10 mouse cellular contexts compared by ENCODE assay signal in the genomic region with DNA sequence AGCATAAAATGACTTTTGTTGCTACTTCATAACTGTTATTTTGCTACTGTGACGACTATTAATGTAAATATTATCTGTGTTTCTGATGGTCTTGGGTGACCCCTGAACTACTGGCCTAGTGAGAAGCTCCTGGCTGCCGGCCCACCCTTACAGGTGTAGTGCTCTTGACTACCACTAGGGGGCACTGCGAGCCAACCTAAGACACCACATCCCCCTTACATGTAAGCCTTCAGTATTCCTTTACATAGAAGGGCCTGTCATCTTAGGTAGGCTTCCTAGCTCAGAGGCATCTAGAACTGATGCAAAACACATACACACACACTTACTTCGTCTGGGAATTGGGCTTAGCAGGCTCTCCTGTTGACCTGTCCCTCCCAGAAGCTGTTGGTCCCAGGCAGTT. TPM values are rescaled to one million over a fixed set of nuclear protein-coding genes. Genes with fewer than 3 reads are reported as not detected.
DNase-seq lines count a peak whose midpoint lies in the region; ATAC-seq and TF ChIP-seq lines count a peak whose summit lies in the region.
"Had no signal": no experiment of that assay in that cellular context is flagged by ENCODE, and none has a peak within 500 bp of the region (broad histone marks: within the 10 kb centered on the region; RNA-seq: fewer than 3 reads in every experiment).

No protein-coding gene starts in this region.

- no peaks in the 10 kb centered on the region for H3K27me3 ChIP-seq in cerebellum, adult 2 months (ENCODE audit: control insufficient read depth, insufficient read depth, low read length)
- H3K27me3 ChIP-seq in hindbrain, embryonic 13.5 days, result no peaks in the 10 kb centered on the region
- H3K27me3 ChIP-seq in limb, embryonic 11.5 days (ENCODE audit: control insufficient read depth, insufficient read depth, low read length), result no peaks in the 10 kb centered on the region
- no peaks in the 10 kb centered on the region for H3K27me3 ChIP-seq in splenic B cell, adult 2 months (ENCODE audit: control insufficient read depth, insufficient read depth, low read length, poor library complexity, severe bottlenecking)
- H3K27me3 ChIP-seq: embryonic facial prominence, embryonic 12.5 days; stomach, embryonic 15.5 days had no signal

- peaks cover 24% of the 10 kb centered on the region for H3K4me1 ChIP-seq in cerebellum, adult 2 months (ENCODE audit: control insufficient read depth, insufficient read depth, low read length)
- H3K4me1 ChIP-seq in hindbrain, embryonic 13.5 days (replicated peaks), result peaks cover 23% of the 10 kb centered on the region
- peaks cover 16% of the 10 kb centered on the region for H3K4me1 ChIP-seq in limb, embryonic 11.5 days (ENCODE audit: control insufficient read depth, insufficient read depth, low read length)

- peak; percentile 96 for TF ChIP-seq CTCF in cerebellum, adult 2 months (IDR thresholded peaks at IDR 0.05; ENCODE audit: borderline replicate concordance, insufficient read depth, low read depth, low read length)

- no peak overlapping the region for H3K27ac ChIP-seq in cerebellum, adult 2 months (ENCODE audit: insufficient read depth, low read length)
- H3K27ac ChIP-seq in hindbrain, embryonic 13.5 days, result no peak overlapping the region
- no peak overlapping the region for H3K27ac ChIP-seq in limb, embryonic 11.5 days (replicated peaks; ENCODE audit: low read depth, low read length)
- H3K27ac ChIP-seq: embryonic facial prominence, embryonic 12.5 days; stomach, embryonic 15.5 days had no signal

- H3K9me3 ChIP-seq in hindbrain, embryonic 13.5 days, result no peaks in the 10 kb centered on the region
- H3K9me3 ChIP-seq in limb, embryonic 11.5 days (ENCODE audit: control insufficient read depth, low read length), result 0 out of 2 replicates have a peak, but pooled peaks cover 2% of the 10 kb centered on the region
- H3K9me3 ChIP-seq: stomach, embryonic 15.5 days had no signal

- 12% methylated on average over 4 of the region's 4 CpGs for WGBS in cerebellum, adult 2 months
- 5% methylated on average over 4 of the region's 4 CpGs for WGBS in hindbrain, embryonic 13.5 days
- 3% methylated on average over 4 of the region's 4 CpGs for WGBS in limb, embryonic 11.5 days

- H3K36me3 ChIP-seq in hindbrain, embryonic 13.5 days, result no peaks in the 10 kb centered on the region
- H3K36me3 ChIP-seq in limb, embryonic 11.5 days (ENCODE audit: control insufficient read depth, insufficient read depth, low read length), result no peaks in the 10 kb centered on the region
- H3K36me3 ChIP-seq in splenic B cell, adult 2 months (ENCODE audit: control insufficient read depth, insufficient read depth, low read length, poor library complexity, severe bottlenecking), result no peaks in the 10 kb centered on the region
- H3K36me3 ChIP-seq: embryonic facial prominence, embryonic 12.5 days; stomach, embryonic 15.5 days had no signal

- ATAC-seq in frontal cortex, adult (ENCODE audit: low TSS enrichment), result peak; percentile 60
- peak; percentile 32; the same call in 1 of the 2 replicates for ATAC-seq in hindbrain, embryonic 13.5 days (ENCODE audit: low FRiP score)
- peak; percentile 28; the same call in 1 of the 2 replicates for ATAC-seq in limb, embryonic 11.5 days (ENCODE audit: insufficient number of reproducible peaks, low FRiP score, low TSS enrichment, low read depth)
- ATAC-seq in monocyte, adult 5-6 weeks (replicated peaks; ENCODE audit: insufficient number of reproducible peaks, low FRiP score, low TSS enrichment, poor library complexity, severe bottlenecking), result peak; percentile 66

- DNase-seq in ovary, postnatal 36 days (ENCODE audit: low spot score), result peak; percentile 64
- DNase-seq in ovary, postnatal 10 days (ENCODE audit: low spot score), result no peak
- DNase-seq in cerebellum, adult 2 months, result peak; percentile 73 to 86
- peak; percentile 85 for DNase-seq in limb, embryonic 11.5 days (ENCODE audit: low spot score)
- peak; percentile 87 for DNase-seq in splenic B cell, adult 2 months (ENCODE audit: low read depth, low spot score)

- no peak overlapping the region for H3K9ac ChIP-seq in hindbrain, embryonic 13.5 days
- no peak overlapping the region for H3K9ac ChIP-seq in limb, embryonic 11.5 days (ENCODE audit: low read length)
- H3K9ac ChIP-seq: embryonic facial prominence, embryonic 12.5 days; stomach, embryonic 15.5 days had no signal

- H3K4me3 ChIP-seq in cerebellum, adult 2 months (replicated peaks; ENCODE audit: insufficient read depth, low read depth, low read length), result no peak overlapping the region
- no peak overlapping the region for H3K4me3 ChIP-seq in hindbrain, embryonic 13.5 days
- no peak overlapping the region for H3K4me3 ChIP-seq in limb, embryonic 11.5 days (ENCODE audit: low read depth, low read length)
- H3K4me3 ChIP-seq: embryonic facial prominence, embryonic 12.5 days; stomach, embryonic 15.5 days had no signal

- no peak for TF ChIP-seq POLR2A in cerebellum, adult 2 months (IDR thresholded peaks at IDR 0.05; ENCODE audit: borderline replicate concordance, insufficient read depth, low read length)

- no peak overlapping the region for H3K4me2 ChIP-seq in hindbrain, embryonic 13.5 days
- no peak overlapping the region for H3K4me2 ChIP-seq in limb, embryonic 11.5 days (ENCODE audit: low read depth, severe bottlenecking)
- H3K4me2 ChIP-seq: embryonic facial prominence, embryonic 12.5 days; stomach, embryonic 15.5 days had no signal

RNA-seq across cellular contexts. Expression of a gene that starts 41.3 kb away (rescaled TPM):
- polyA plus RNA-seq in cerebellum, adult 2 months (2012; rRNA removed), result 22.3 and 23.9 TPM in 2 replicates
- 62.4 and 65.9 TPM in 2 replicates for polyA plus RNA-seq in hindbrain, embryonic 13.5 days (2015; fragmentation: Nextera tagmentation; extraction: Ambion mirVana)
- polyA plus RNA-seq in limb, embryonic 11.5 days (2014; fragmentation: Nextera tagmentation; extraction: Ambion mirVana), result 98.4 and 101 TPM in 2 replicates
- 67.3 to 111 TPM (median 88.1 TPM) in 3 replicates for total RNA-seq in monocyte, adult 5-6 weeks (2017)
